Mouse (Mus musculus): ENCODE measurements around the gene Gm10401. TPM values are rescaled to one million over a fixed set of nuclear protein-coding genes. Genes with fewer than 3 reads are reported as not detected.
"Not testable (repeated sequence)": the region's sequence is repeated elsewhere in the genome, so short reads cannot be mapped to it uniquely, and the experiment has no call there.

The Gm10401 gene
- polyA plus RNA-seq, 1 experiment = not detected

DNA sequence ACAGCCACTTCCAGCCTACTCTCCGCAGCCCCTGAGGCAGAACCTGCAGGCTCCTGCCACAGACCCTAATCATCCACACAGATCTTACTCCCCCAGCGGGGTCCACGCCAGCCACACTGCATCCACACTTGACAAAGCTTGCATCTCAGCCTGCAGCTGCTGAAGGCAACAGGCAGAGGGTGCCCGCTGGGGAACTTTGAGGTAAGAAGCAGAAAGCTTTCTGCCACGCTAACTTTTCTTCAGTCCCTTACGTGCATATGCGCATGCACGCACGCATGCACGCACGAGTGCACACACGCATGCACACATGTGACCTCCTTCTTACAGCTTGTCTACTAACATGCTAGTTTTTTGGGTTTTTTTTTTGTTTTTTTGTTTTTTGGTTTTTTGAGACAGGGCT is 15.1 kb upstream of the Gm10401 start:
- no peak overlapping the region for H3K27ac ChIP-seq (ENCODE audit: control insufficient read depth, insufficient read depth, low read depth, low read length, poor library complexity)
- H3K4me3 ChIP-seq (replicated peaks; ENCODE audit: control insufficient read depth, low read depth, low read length) = no peak overlapping the region
- no peaks in the 10 kb centered on the region; the same call in 1 of the 2 replicates for H3K4me1 ChIP-seq (ENCODE audit: control insufficient read depth, insufficient read depth, low read length)
- TF ChIP-seq CTCF (IDR thresholded peaks at IDR 0.05; ENCODE audit: control insufficient read depth, insufficient read depth, low read length) (no peak), POLR2A (IDR thresholded peaks at IDR 0.05; ENCODE audit: borderline replicate concordance, control insufficient read depth, low read depth, low read length) (no peak)
- 94% methylated on average over 12 of the region's 12 CpGs for WGBS

DNA sequence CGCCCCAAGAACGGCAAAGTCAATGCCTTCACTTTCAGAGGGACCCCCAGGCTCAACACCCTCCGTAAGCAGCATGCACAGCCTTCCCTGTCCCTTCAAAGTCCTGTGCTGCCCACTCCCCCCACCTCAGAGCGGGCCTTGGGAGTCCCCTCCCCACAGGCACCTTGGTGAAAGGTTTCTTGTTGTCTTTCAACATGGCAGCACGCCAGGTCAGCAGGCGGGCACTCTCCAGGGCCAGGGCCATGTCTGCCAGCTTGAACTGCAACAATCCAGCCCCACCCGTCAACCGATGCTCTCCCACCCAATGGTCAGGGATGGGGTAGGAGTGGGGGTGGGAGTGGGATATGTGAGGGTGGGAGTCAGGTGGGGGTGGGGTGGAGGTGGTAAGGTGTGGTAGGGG is 13.1 kb upstream of the Gm10401 start:
- no peak overlapping the region for H3K4me3 ChIP-seq (replicated peaks; ENCODE audit: control insufficient read depth, low read depth, low read length)
- WGBS = 82% methylated on average over 8 of the region's 8 CpGs
- H3K4me1 ChIP-seq (ENCODE audit: control insufficient read depth, insufficient read depth, low read length) = no peaks in the 10 kb centered on the region
- no peak overlapping the region for H3K27ac ChIP-seq (ENCODE audit: control insufficient read depth, insufficient read depth, low read depth, low read length, poor library complexity)
- no peak for TF ChIP-seq POLR2A (IDR thresholded peaks at IDR 0.05; ENCODE audit: borderline replicate concordance, control insufficient read depth, low read depth, low read length)
- no peak for TF ChIP-seq CTCF (IDR thresholded peaks at IDR 0.05; ENCODE audit: control insufficient read depth, insufficient read depth, low read length)

DNA sequence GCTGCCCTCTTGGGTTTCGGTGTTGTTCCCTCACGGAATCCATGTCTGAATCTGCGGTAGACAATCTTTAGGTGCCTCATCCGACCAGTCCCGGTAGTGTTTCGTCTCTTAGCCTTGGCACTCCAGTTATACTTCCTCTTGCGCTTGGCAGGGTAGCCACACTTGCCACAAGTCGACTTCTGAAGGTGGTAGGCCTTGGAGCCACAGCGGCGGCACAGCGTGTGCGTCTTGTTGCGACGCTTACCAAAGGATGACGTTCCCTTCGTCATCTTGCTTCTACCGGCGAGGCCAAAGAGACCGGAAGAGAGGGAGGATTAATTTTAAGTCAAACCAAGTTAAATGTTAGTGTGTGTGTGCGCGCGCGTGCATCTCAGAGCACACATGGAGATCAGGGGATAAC is 5.2 kb upstream of the Gm10401 start:
- H3K27ac ChIP-seq (ENCODE audit: control insufficient read depth, insufficient read depth, low read depth, low read length, poor library complexity); H3K4me3 ChIP-seq (replicated peaks; ENCODE audit: control insufficient read depth, low read depth, low read length); H3K4me1 ChIP-seq (ENCODE audit: control insufficient read depth, insufficient read depth, low read length): not testable (repeated sequence)
- 89% methylated on average over 23 of the region's 23 CpGs for WGBS

DNA sequence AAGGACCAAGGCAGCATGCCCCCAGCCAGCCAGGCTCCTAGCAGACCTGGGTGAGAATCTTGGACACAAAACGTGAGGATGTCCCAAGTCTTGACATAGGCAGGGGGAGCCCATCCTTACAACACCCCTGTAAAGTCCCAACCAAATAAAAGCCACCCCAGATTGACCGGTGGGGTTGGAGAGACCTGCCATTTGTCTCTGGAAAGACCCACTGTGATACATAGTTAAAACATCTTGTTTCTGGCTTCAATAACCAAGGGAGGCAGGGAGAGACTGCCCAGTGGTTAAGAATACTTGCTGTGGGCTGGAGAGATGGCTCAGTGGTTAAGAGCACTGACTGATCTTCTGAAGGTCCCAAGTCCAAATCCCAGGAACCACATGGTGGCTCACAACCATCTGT is 4.1 kb upstream of the Gm10401 start:
- TF ChIP-seq CTCF (IDR thresholded peaks at IDR 0.05; ENCODE audit: control insufficient read depth, insufficient read depth, low read length) (no peak), POLR2A (IDR thresholded peaks at IDR 0.05; ENCODE audit: borderline replicate concordance, control insufficient read depth, low read depth, low read length) (no peak)
- H3K4me1 ChIP-seq (ENCODE audit: control insufficient read depth, insufficient read depth, low read length) = no peaks in the 10 kb centered on the region
- no peak overlapping the region for H3K27ac ChIP-seq (ENCODE audit: control insufficient read depth, insufficient read depth, low read depth, low read length, poor library complexity)
- WGBS = 80% methylated on average over 2 of the region's 2 CpGs
- H3K4me3 ChIP-seq (replicated peaks; ENCODE audit: control insufficient read depth, low read depth, low read length) = no peak overlapping the region

DNA sequence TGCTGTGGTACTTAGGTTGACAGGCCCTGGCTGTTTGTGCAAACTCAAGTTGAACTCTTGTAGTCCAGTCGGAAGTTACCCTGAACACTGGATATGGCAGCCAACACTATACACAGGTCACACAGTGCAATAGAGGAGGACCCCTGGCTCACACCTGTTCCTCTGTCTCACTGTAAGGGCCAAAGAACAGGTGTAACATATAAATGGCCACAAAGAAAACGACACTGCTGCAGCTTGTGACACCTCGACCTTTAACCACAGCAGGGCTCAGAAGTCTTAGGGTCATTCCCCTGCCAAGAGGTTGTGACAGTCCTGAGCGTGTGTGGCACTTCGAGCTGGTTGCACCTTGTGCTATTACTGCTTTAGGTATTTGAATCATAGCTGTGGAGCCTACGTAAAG is 2.4 kb upstream of the Gm10401 start:
- TF ChIP-seq POLR2A (IDR thresholded peaks at IDR 0.05; ENCODE audit: borderline replicate concordance, control insufficient read depth, low read depth, low read length) (no peak), CTCF (IDR thresholded peaks at IDR 0.05; ENCODE audit: control insufficient read depth, insufficient read depth, low read length) (no peak)
- Histone ChIP-seq H3K27ac (ENCODE audit: control insufficient read depth, insufficient read depth, low read depth, low read length, poor library complexity) (no peak overlapping the region), H3K4me3 (replicated peaks; ENCODE audit: control insufficient read depth, low read depth, low read length) (no peak overlapping the region), H3K4me1 (ENCODE audit: control insufficient read depth, insufficient read depth, low read length) (no peaks in the 10 kb centered on the region)
- 81% methylated on average over 6 of the region's 6 CpGs for WGBS

DNA sequence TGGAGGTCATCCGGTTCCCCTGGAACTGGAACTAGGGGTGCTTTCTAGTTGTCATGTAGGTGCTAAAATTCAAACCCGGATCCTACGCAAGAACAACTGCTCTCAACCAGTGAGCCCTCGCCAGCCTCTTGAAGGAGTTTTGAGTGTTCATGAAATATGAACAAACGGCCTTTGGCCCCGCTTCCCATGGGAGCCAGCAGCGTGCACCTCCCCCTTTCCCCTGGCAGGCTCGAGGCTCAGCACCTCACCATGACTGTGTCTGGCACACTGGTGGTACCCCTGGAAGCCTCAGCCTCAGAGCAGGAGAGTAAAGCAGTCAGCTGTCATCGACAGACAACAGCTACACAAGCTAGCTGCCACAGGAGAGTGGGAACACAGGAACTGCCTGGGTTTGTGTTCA is 1.9 kb upstream of the Gm10401 start:
- WGBS = 84% methylated on average over 9 of the region's 9 CpGs

DNA sequence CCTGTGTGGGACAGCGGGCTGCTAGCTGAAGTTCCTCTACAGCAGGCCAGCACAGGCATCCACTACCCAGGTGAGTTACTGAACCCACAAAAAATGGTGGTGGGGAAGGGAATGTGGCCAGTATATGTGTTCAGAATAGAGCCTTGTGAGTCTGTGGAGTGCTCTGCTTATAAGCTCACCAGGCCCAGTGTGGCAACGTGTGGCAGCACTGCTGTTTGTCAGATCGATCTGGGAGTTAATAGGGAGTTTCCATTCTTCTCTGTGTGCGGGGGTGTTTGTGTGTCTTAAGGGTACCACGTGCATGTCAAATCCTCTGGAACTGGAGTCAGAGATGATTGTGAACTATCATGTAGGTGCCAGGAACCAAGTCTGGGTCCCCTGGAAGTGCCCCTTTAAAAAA is 1.4 kb upstream of the Gm10401 start:
- 82% methylated on average over 5 of the region's 5 CpGs for WGBS
- H3K4me3 ChIP-seq (replicated peaks; ENCODE audit: control insufficient read depth, low read depth, low read length) = no peak overlapping the region
- H3K27ac ChIP-seq (ENCODE audit: control insufficient read depth, insufficient read depth, low read depth, low read length, poor library complexity) = no peak overlapping the region
- no peaks in the 10 kb centered on the region for H3K4me1 ChIP-seq (ENCODE audit: control insufficient read depth, insufficient read depth, low read length)
- no peak for TF ChIP-seq POLR2A (IDR thresholded peaks at IDR 0.05; ENCODE audit: borderline replicate concordance, control insufficient read depth, low read depth, low read length)
- TF ChIP-seq CTCF (IDR thresholded peaks at IDR 0.05; ENCODE audit: control insufficient read depth, insufficient read depth, low read length) = no peak

More for the DNA sequence above, 1.9 kb upstream of the Gm10401 start:
- no peaks in the 10 kb centered on the region for H3K4me1 ChIP-seq (ENCODE audit: control insufficient read depth, insufficient read depth, low read length)
- H3K4me3 ChIP-seq (replicated peaks; ENCODE audit: control insufficient read depth, low read depth, low read length) = no peak overlapping the region
- TF ChIP-seq POLR2A (IDR thresholded peaks at IDR 0.05; ENCODE audit: borderline replicate concordance, control insufficient read depth, low read depth, low read length) (no peak), CTCF (IDR thresholded peaks at IDR 0.05; ENCODE audit: control insufficient read depth, insufficient read depth, low read length) (no peak)
- no peak overlapping the region for H3K27ac ChIP-seq (ENCODE audit: control insufficient read depth, insufficient read depth, low read depth, low read length, poor library complexity)

DNA sequence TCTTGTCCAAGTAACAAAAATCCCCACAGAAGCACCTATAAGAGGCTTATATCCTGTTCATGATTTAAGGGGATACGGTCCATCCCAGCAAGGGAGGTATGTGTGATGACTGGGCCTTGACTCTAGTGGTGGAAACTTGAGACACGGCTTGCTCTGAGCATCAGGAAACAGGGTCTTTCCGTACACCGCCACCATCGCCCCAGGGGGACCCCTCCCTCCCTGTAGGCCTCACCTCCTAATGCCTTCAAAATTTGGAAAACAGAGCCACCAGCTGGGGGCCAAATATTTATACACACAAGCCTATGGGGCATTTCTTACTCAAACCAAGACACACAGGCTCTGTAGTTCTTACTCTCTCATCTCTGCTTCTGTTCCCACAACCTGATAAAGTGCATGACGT is 6.3 kb downstream of the Gm10401 start:
- no peaks in the 10 kb centered on the region for H3K4me1 ChIP-seq (ENCODE audit: control insufficient read depth, insufficient read depth, low read length)
- TF ChIP-seq CTCF (IDR thresholded peaks at IDR 0.05; ENCODE audit: control insufficient read depth, insufficient read depth, low read length) (no peak), POLR2A (IDR thresholded peaks at IDR 0.05; ENCODE audit: borderline replicate concordance, control insufficient read depth, low read depth, low read length) (no peak)
- no peak overlapping the region for H3K4me3 ChIP-seq (replicated peaks; ENCODE audit: control insufficient read depth, low read depth, low read length)
- H3K27ac ChIP-seq (ENCODE audit: control insufficient read depth, insufficient read depth, low read depth, low read length, poor library complexity) = no peak overlapping the region
- 93% methylated on average over 6 of the region's 6 CpGs for WGBS

DNA sequence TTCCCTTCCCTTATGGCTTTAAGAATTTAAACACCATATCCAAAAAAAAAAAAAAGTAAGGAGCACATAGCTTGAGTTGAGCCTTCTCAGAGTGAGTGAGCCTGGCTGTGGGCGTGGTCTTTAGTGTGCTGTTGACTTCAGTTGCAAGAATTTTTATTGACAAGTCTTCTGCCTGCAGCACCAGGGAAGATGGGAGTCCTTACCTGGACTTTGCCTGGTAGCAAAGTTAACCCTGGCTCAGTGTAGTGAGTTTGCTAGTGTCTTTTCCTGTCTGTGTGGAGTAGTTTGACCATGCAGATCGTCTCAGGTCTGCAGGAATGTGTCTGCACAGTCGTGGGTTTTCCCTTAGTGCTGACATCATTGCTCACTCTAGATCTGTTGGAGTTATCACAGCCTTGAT is 7.1 kb downstream of the Gm10401 start:
- no peak for TF ChIP-seq CTCF (IDR thresholded peaks at IDR 0.05; ENCODE audit: control insufficient read depth, insufficient read depth, low read length)
- TF ChIP-seq POLR2A (IDR thresholded peaks at IDR 0.05; ENCODE audit: borderline replicate concordance, control insufficient read depth, low read depth, low read length) = no peak
- H3K4me1 ChIP-seq (ENCODE audit: control insufficient read depth, insufficient read depth, low read length) = no peaks in the 10 kb centered on the region
- H3K4me3 ChIP-seq (replicated peaks; ENCODE audit: control insufficient read depth, low read depth, low read length) = no peak overlapping the region
- no peak overlapping the region for H3K27ac ChIP-seq (ENCODE audit: control insufficient read depth, insufficient read depth, low read depth, low read length, poor library complexity)
- 66% methylated on average over 3 of the region's 3 CpGs for WGBS

Data from bone marrow, adult 2 months (tissue).